Mouse (Mus musculus) midbrain, postnatal 0 days (tissue): ENCODE data around the gene 1810009A15Rik. TPM values are rescaled to one million over a fixed set of nuclear protein-coding genes. Genes with fewer than 3 reads are reported as not detected.

Source experiments
- ATAC-seq: fragments of 200-750 bp; cut with Nextera tagmentation; 2 replicates; pipeline ENCODE4 v1.8.0; 2017; ENCODE audit warnings: moderate number of reproducible peaks, mild to moderate bottlenecking, moderate TSS enrichment, moderate library complexity; ENCODE audit not compliant: low FRiP score
- DNase-seq: peaks from one replicate; pipeline ENCODE4 v3.0.0-alpha.2; 2015; ENCODE audit warnings: low spot score
- H3K27ac ChIP-seq: fragments of 300-500 bp; sonication (generic); 2 replicates; pipeline ENCODE4 v1.5.1; 2014; ENCODE audit warnings: low read depth, mild to moderate bottlenecking, low read length, mixed read lengths
- H3K27me3 ChIP-seq: fragments of 300-500 bp; sonication (generic); 2 replicates; pipeline ENCODE4 v1.6.1; 2014; ENCODE audit warnings: low read length, control low read depth, mixed read lengths; ENCODE audit not compliant: insufficient read depth
- H3K36me3 ChIP-seq: fragments of 300-500 bp; sonication (generic); 2 replicates; pipeline ENCODE4 v1.6.1; 2014; ENCODE audit warnings: low read length, control low read depth, mixed read lengths; ENCODE audit not compliant: insufficient read depth
- H3K4me1 ChIP-seq: fragments of 300-500 bp; sonication (generic); 2 replicates; pipeline ENCODE4 v1.6.1; 2014; ENCODE audit warnings: mild to moderate bottlenecking, control low read depth, antibody characterized with exemption, low read length, mixed read lengths; ENCODE audit not compliant: insufficient read depth
- H3K4me2 ChIP-seq: fragments of 300-500 bp; sonication (generic); 2 replicates; pipeline ENCODE4 v1.6.1; 2014; ENCODE audit warnings: low read depth, mild to moderate bottlenecking, low read length, mixed read lengths; ENCODE audit not compliant: poor library complexity, severe bottlenecking
- H3K4me3 ChIP-seq: fragments of 300-500 bp; sonication (generic); 2 replicates; pipeline ENCODE4 v1.5.1; 2014; ENCODE audit warnings: low read depth, mild to moderate bottlenecking, low read length, moderate library complexity
- H3K9ac ChIP-seq: fragments of 300-500 bp; sonication (generic); replicated peaks from 2 replicates; pipeline ENCODE4 v1.6.1; 2014; ENCODE audit warnings: mild to moderate bottlenecking, low read length, moderate library complexity, mixed read lengths; ENCODE audit not compliant: poor library complexity, severe bottlenecking
- H3K9me3 ChIP-seq: fragments of 300-500 bp; sonication (generic); 2 replicates; pipeline ENCODE4 v1.6.1; 2016; ENCODE audit warnings: low read length, control low read depth
- CTCF ChIP-seq: IDR thresholded peaks from 2 replicates; pipeline ENCODE4 v1.5.1; 2016; ENCODE audit warnings: antibody characterized with exemption, mild to moderate bottlenecking
- WGBS: fragments of 180-500 bp; shearing (Covaris S2); extraction: QIAGEN DNeasy Blood & Tissue Kit; methylation state at CpG from one replicate; pipeline ENCODE4 v1.1.7; 2014; 5-methylcytosine and 5-hydroxymethylcytosine counted together
- polyA plus RNA-seq: library from polyadenylated mRNA; unstranded; fragments of >200 nt; fragmentation: Nextera tagmentation; extraction: Ambion mirVana; gene quantifications from 2 replicates; pipeline ENCODE4 v1.2.1, GENCODE M21; 2015
- total RNA-seq: library from RNA; depleted of rRNA; stranded (reverse); fragments of >200 nt; gene quantifications from 2 replicates; pipeline ENCODE4 v1.2.3, GENCODE M21; 2014

The 1810009A15Rik gene
- total and polyA plus RNA-seq, 2 experiments from 2014 or later, result 23.7 to 29.2 TPM

DNA sequence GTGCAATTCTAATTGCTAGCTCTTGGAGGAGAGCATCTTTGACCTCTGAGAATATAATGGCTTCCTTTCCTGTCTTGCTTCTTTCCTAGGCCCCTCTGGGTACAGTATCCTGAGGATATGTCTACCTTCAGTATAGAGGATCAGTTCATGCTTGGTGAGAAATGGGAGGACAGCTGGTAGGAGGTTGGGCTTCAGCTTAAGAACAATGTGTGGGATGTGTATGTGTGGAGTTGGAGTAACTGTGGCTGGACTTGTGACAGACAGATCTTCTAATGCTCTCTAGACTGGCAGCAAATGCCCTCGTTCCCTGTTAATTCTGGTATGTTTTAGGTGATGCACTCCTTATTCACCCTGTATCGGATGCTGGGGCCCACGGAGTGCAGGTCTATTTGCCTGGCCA lies 25.6 kb downstream of the 1810009A15Rik start:
- H3K27ac ChIP-seq, result no peak overlapping the region
- no peak overlapping the region for H3K4me3 ChIP-seq
- ATAC-seq (no peak), DNase-seq (no peak)
- H3K27me3 ChIP-seq, result no peaks in the 10 kb centered on the region
- no peak overlapping the region for H3K9ac ChIP-seq
- no peak for TF ChIP-seq CTCF
- H3K4me2 ChIP-seq, result no peak overlapping the region
- 96% methylated on average over 3 of the region's 3 CpGs for WGBS
- H3K9me3 ChIP-seq, result no peaks in the 10 kb centered on the region
- no peaks in the 10 kb centered on the region for H3K4me1 ChIP-seq
- H3K36me3 ChIP-seq, result peaks cover 67% of the 10 kb centered on the region

DNA sequence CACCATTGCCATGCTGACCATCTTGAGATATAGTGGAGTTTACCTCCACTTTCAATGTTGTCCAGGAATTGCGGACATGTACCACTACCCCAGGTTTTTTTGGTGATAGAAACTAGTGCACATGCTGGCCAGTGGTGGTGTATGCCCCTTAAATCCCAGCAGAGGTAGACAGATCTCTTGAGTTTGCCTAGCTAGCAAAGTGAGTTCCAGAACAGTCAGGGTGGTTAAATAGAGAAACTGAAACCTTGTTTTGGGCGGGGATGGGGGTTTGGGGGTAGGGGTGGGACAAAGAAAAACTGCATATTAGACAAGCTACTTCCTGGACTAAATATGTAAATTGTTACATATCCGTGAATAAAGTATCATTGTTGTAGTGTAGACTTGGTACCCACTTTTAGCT lies 30.3 kb downstream of the 1810009A15Rik start:
- Histone ChIP-seq H3K27me3 (no peaks in the 10 kb centered on the region), H3K27ac (no peak overlapping the region), H3K9me3 (no peaks in the 10 kb centered on the region), H3K4me1 (peaks cover 5% of the 10 kb centered on the region; the same call in 1 of the 2 replicates), H3K4me3 (no peak overlapping the region), H3K9ac (no peak overlapping the region), H3K36me3 (peaks cover 23% of the 10 kb centered on the region), H3K4me2 (no peak overlapping the region)
- ATAC-seq, result no peak
- 93% methylated on average over 3 of the region's 3 CpGs for WGBS
- DNase-seq, result no peak
- no peak for TF ChIP-seq CTCF

DNA sequence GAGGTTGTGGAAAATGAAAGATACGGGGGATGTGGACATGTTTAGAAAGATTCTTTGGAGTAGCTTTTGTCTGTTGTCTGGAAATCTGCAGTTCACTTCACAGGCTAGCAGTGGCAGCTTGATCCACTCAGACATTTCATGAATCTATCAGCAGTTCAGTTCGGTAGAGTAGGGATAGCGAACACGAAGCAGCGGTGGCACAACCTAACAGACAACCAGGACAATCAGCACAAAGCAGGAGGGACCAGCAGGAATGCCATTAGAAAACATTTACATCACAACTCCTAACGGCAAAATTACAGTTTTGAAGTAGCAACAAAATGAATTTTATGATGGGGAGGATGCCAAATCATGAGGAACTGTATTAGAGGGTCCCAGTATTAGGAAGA lies 31.0 kb downstream of the 1810009A15Rik start:
- no peak for DNase-seq
- no peak for ATAC-seq
- 62% methylated on average over 6 of the region's 6 CpGs for WGBS
- Histone ChIP-seq H3K4me3 (peak overlapping the region; percentile 85), H3K36me3 (peaks cover 17% of the 10 kb centered on the region), H3K4me1 (peaks cover 5% of the 10 kb centered on the region; the same call in 1 of the 2 replicates), H3K27ac (peak overlapping the region; percentile 78), H3K9ac (no peak overlapping the region), H3K4me2 (peak overlapping the region; percentile 86), H3K27me3 (no peaks in the 10 kb centered on the region), H3K9me3 (no peaks in the 10 kb centered on the region)
- no peak for TF ChIP-seq CTCF

DNA sequence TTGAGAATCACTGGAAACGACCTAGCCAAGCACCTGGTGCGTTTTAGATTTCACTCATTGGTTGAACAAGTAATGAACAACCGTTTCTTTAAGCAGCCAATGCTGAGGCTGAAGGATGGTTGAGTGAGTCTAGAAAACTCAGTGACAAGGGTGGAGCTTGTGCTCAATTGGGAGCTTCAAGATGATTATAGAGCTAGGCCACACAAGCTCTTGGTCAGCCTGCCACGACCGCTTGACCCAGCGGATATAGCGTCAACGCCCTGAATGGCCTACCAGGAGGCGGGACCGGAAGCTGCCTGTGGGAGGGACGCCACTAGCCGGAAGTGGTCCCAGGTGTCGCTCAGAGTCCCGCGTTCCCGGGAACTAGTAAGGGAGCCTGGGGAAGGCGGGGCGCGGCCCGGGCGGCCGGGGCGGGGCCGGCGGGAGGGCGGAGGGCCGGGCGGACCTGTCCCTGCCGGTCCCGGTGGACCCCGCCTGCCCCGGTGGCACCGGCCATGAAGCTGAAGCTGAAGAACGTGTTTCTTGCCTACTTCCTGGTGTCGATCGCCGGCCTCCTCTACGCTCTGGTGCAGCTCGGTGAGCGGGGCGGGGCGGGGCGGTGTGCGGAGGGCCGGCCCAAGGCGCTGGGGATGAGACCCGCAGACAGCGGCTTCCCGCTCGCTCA lies 31.6 kb downstream of the 1810009A15Rik start, which contains the start of gene B3gat3:
Gene B3gat3 (plus strand): TSS at position 302 of the 664 bp plus-strand sequence.
- Histone ChIP-seq H3K4me1 (peaks cover 5% of the 10 kb centered on the region; the same call in 1 of the 2 replicates), H3K36me3 (peaks cover 13% of the 10 kb centered on the region), H3K9me3 (no peaks in the 10 kb centered on the region), H3K9ac (peak within 1 kb of the TSS; percentile 84), H3K27ac (peak within 1 kb of the TSS; percentile 78), H3K4me2 (peak within 1 kb of the TSS; percentile 86), H3K4me3 (peak within 1 kb of the TSS; percentile 85), H3K27me3 (no peaks in the 10 kb centered on the region)
- DNase-seq (peak; percentile 96), ATAC-seq (peak; percentile 96)
- 3% methylated on average over 36 of the region's 50 CpGs for WGBS
- no peak for TF ChIP-seq CTCF

DNA sequence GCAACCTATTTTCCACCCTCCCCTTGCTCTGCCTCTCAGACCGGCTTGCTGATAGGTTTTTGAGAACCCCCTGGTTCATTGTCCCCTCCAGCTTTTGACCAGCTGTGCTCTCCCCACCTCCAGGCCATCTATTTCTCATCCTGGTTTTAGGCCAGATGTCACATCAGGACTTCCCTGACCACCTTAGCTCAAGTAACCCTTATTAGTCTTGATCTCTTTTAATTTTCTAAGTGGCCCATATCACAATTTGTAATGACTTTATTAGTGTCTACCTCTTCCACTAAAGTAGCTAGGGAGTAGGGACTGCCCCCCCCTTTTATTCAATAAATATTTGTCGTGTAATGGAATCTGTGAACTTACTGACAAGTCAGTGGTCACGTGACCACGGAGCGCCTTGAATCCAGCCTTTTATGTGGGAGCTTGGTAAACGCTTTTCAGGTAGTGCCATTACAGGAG lies 32.2 kb downstream of the 1810009A15Rik start:
- Histone ChIP-seq H3K4me3 (peak overlapping the region; percentile 85), H3K27me3 (no peaks in the 10 kb centered on the region), H3K27ac (peak overlapping the region; percentile 78), H3K4me2 (peak overlapping the region; percentile 86), H3K4me1 (peaks cover 5% of the 10 kb centered on the region; the same call in 1 of the 2 replicates), H3K9ac (peak overlapping the region; percentile 84), H3K36me3 (peaks cover 12% of the 10 kb centered on the region), H3K9me3 (no peaks in the 10 kb centered on the region)
- no peak for TF ChIP-seq CTCF
- DNase-seq, result peak; percentile 56
- peak; percentile 53 for ATAC-seq
- under 1% methylated on average over 6 of the region's 6 CpGs for WGBS

GRCm38 (mm10) chr19:8921741-8922140 lies 33.1 kb downstream of the 1810009A15Rik start:
- H3K36me3 ChIP-seq, result peaks cover 14% of the 10 kb centered on the region
- H3K27me3 ChIP-seq, result no peaks in the 10 kb centered on the region
- no peaks in the 10 kb centered on the region for H3K9me3 ChIP-seq
- DNase-seq (no peak), ATAC-seq (no peak)
- H3K4me3 ChIP-seq, result no peak overlapping the region
- peak overlapping the region; percentile 86; the same call in 1 of the 2 replicates for H3K4me2 ChIP-seq
- 83% methylated on average over 9 of the region's 9 CpGs for WGBS
- TF ChIP-seq CTCF, result no peak
- H3K4me1 ChIP-seq, result peaks cover 5% of the 10 kb centered on the region; the same call in 1 of the 2 replicates
- H3K27ac ChIP-seq, result no peak overlapping the region
- no peak overlapping the region for H3K9ac ChIP-seq
